Mouse (Mus musculus): Measurements from ENCODE around the gene Xdh.

DNA sequence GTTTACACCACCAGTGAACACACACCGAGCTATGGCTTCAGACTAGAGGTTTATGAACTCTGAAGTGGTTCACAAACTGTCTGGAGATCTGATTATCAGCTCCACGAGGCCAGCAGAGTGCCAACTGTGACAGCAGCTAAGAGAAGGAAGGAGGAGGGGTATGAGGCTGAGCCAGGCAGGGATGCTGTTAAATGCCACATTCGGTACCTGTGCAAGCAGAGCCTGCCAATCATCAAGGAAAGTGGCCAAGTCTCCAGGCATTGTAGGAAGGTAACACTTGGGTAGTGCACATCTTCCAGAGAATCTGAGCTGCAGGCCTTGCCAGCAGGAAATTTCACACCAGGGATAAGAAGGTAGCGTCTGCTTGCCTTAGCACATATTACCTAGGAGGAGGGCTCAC lies 15.7 kb downstream of the Xdh start:
- TF ChIP-seq CTCF (conservative IDR thresholded peaks at IDR 0.05 in 1 of 2, IDR thresholded peaks at IDR 0.05 in 1 of 2; ENCODE audit: low read depth in 2 of 2, low read length in 2 of 2): no peak
- no peak for TF ChIP-seq HCFC1 (IDR thresholded peaks at IDR 0.05; ENCODE audit: low read depth, low read length)
- no peak for TF ChIP-seq ZNF384 (IDR thresholded peaks at IDR 0.05; ENCODE audit: low read depth, low read length)
- no peak for TF ChIP-seq EP300 (IDR thresholded peaks at IDR 0.05; ENCODE audit: low read length)
- TF ChIP-seq POLR2A (IDR thresholded peaks at IDR 0.05; ENCODE audit: low read depth, low read length): no peak
- TF ChIP-seq USF1 (IDR thresholded peaks at IDR 0.05; ENCODE audit: low read depth, low read length): no peak
- TF ChIP-seq ELF1 (IDR thresholded peaks at IDR 0.05; ENCODE audit: low read depth, low read length): no peak
- no peak for TF ChIP-seq JUND (conservative IDR thresholded peaks at IDR 0.05; ENCODE audit: low read depth, low read length)
- TF ChIP-seq MAFK (IDR thresholded peaks at IDR 0.05; ENCODE audit: insufficient replicate concordance, low read length): no peak
- TF ChIP-seq POLR2AphosphoS2 (IDR thresholded peaks at IDR 0.05; ENCODE audit: low read depth, low read length): no peak
- TF ChIP-seq PAX5 (IDR thresholded peaks at IDR 0.05; ENCODE audit: low read length): no peak
